Mouse (Mus musculus) MEL-GATA-1-ER (cell line): Measurements from ENCODE around the gene Slc5a4a.
A peak's percentile ranks its signal among the peaks of the same experiment; 100 is the strongest.

Source experiments
- DNase-seq: peaks from one replicate; pipeline ENCODE4 v3.0.0-alpha.2; 2012; ENCODE audit warnings: low read depth; ENCODE audit errors: extremely low read depth

Slc5a4a gene

GRCm38 (mm10) chr10:76217056-76217455 is 69.8 kb downstream of the Slc5a4a start:
- no peak for DNase-seq

- no peak for DNase-seq
Observed at GRCm38 (mm10) chr10:76218240-76218639, 71.0 kb downstream of the Slc5a4a start.

- no peak for DNase-seq
Observed at GRCm38 (mm10) chr10:76225944-76226343, 78.7 kb downstream of the Slc5a4a start.

- DNase-seq: no peak
Observed at GRCm38 (mm10) chr10:76229627-76230026, 82.4 kb downstream of the Slc5a4a start.

GRCm38 (mm10) chr10:76237341-76238225 is 90.3 kb downstream of the Slc5a4a start, which contains the start of gene Prmt2:
TSS of gene Prmt2 (minus strand) at chr10:76237865.
- peak; percentile 80 for DNase-seq
